Mouse (Mus musculus) G1E (cell line): ENCODE data around the gene Cdkl3. TPM values are rescaled to one million over a fixed set of nuclear protein-coding genes. Genes with fewer than 3 reads are reported as not detected.
A peak's percentile ranks its signal among the peaks of the same experiment; 100 is the strongest.

Source experiments
- ATAC-seq: 2 replicates; pipeline ENCODE4 v1.8.0; 2016; ENCODE audit warnings: mild to moderate bottlenecking; ENCODE audit not compliant: insufficient number of reproducible peaks, poor library complexity, low FRiP score, severe bottlenecking; ENCODE audit errors: extremely low read depth
- DNase-seq: peaks from one replicate; pipeline ENCODE4 v3.0.0; 2012; ENCODE audit warnings: low spot score
- H3K27me3 ChIP-seq: 2 replicates; pipeline ENCODE4 v1.6.1; 2012; ENCODE audit warnings: mild to moderate bottlenecking, low read length, inconsistent platforms; ENCODE audit not compliant: insufficient read depth
- H3K36me3 ChIP-seq: replicated peaks from 2 replicates; pipeline ENCODE3; 2012; ENCODE audit warnings: mild to moderate bottlenecking, inconsistent platforms
- H3K4me1 ChIP-seq: 2 replicates; pipeline ENCODE4 v1.6.1; 2012; ENCODE audit warnings: low read depth, low read length, inconsistent platforms, mixed read lengths; ENCODE audit not compliant: insufficient read depth
- H3K4me3 ChIP-seq: 2 replicates; pipeline ENCODE4 v1.5.1; 2012; ENCODE audit warnings: low read depth, mild to moderate bottlenecking, inconsistent platforms, low read length, moderate library complexity, mixed read lengths
- H3K9me3 ChIP-seq: replicated peaks from 2 replicates; pipeline ENCODE4 v1.6.1; 2012; ENCODE audit warnings: inconsistent platforms
- CTCF ChIP-seq: IDR thresholded peaks from 2 replicates; pipeline ENCODE4 v1.5.1; 2012; ENCODE audit warnings: low read depth, low read length, inconsistent platforms, mixed read lengths
- GATA1 ChIP-seq: IDR thresholded peaks from 2 replicates; pipeline ENCODE4 v1.6.1; 2012; ENCODE audit warnings: borderline replicate concordance, low read length, inconsistent platforms, mixed read lengths
- GATA2 ChIP-seq: IDR thresholded peaks from 2 replicates; pipeline ENCODE4 v1.6.1; 2012; ENCODE audit warnings: low read depth, low read length, inconsistent platforms, borderline replicate concordance
- POLR2AphosphoS5 ChIP-seq: IDR thresholded peaks from 2 replicates; pipeline ENCODE4 v1.6.1; 2012; ENCODE audit warnings: low read depth, low read length, inconsistent platforms; ENCODE audit not compliant: insufficient replicate concordance
- TAL1 ChIP-seq: conservative IDR thresholded peaks from 2 replicates; pipeline ENCODE4 v1.6.1; 2012; ENCODE audit warnings: low read depth, low read length, inconsistent platforms, mixed read lengths
- polyA plus RNA-seq: library from polyadenylated mRNA; stranded (reverse); fragments of >175 nt; gene quantifications from 2 replicates; pipeline ENCODE4 v1.2.3, GENCODE M21; 2012
- total RNA-seq, 2 experiments: library from RNA; stranded (forward) in 1 of 2; stranded (reverse) in 1 of 2; fragments of 200-1000 nt in 1 of 2; fragments of >200 nt in 1 of 2; fragmentation: Nextera tagmentation in 1 of 2; gene quantifications; 2 replicates each; pipeline ENCODE4 v1.2.3; 2014 to 2017

Gene Cdkl3
- total and polyA plus RNA-seq, 3 experiments: 0.78 to 12.6 (median 2.5) TPM

DNA sequence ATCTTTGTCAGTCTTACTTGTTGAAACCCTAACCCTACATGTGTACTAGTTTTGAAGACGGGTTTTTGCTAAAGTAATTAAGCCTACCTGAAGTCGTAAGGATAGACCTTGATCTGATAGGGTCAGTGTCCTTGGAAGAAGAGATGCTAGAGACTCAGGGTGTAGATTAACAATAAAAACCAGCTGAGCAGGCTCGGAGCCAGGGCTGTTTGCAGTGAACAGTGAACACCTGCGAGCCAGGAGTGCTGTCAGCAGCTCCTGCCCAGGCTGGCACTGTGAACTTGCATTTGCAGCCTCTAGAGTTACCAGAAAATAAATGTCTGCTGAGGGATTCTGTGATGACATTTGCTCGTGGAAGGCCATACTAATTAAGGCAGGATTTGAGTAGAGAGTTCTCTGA lies 55.0 kb downstream of the Cdkl3 start:
- H3K36me3 ChIP-seq: no peaks in the 10 kb centered on the region
- TF ChIP-seq POLR2AphosphoS5: no peak
- TF ChIP-seq TAL1: no peak
- TF ChIP-seq GATA1: no peak
- no peak for TF ChIP-seq GATA2
- no peak for TF ChIP-seq CTCF
- no peaks in the 10 kb centered on the region for H3K9me3 ChIP-seq
- H3K4me3 ChIP-seq: no peak overlapping the region
- DNase-seq: no peak
- no peak for ATAC-seq
- H3K27me3 ChIP-seq: peaks cover 32% of the 10 kb centered on the region
- H3K4me1 ChIP-seq: peaks cover 28% of the 10 kb centered on the region

DNA sequence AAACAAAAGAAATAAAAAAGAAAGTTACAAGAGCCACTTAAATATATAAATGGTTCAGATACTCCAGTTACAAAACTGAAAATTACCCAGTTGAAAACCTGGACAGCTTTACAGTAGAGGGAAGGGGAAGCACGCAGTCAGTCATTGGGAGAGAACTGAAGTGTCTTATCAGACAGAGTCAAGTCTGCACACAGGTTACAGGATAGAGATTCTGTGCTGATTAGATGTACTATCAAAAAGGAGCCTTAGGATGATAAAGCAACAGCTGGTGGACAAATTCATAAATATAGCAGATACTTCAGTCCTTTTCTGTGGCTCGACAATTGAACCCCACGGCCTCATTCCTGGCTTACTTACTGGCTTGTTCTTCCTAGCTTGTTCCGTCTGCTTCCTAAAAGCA lies 56.3 kb downstream of the Cdkl3 start:
- peak; percentile 9 for DNase-seq
- Histone ChIP-seq H3K4me3 (no peak overlapping the region), H3K4me1 (peaks cover 37% of the 10 kb centered on the region), H3K9me3 (no peaks in the 10 kb centered on the region), H3K27me3 (peaks cover 23% of the 10 kb centered on the region), H3K36me3 (no peaks in the 10 kb centered on the region)
- peak; percentile 68 for ATAC-seq
- TF ChIP-seq TAL1 (0 out of 2 replicates have a peak, but pooled peaks have one; percentile 11), POLR2AphosphoS5 (no peak)

DNA sequence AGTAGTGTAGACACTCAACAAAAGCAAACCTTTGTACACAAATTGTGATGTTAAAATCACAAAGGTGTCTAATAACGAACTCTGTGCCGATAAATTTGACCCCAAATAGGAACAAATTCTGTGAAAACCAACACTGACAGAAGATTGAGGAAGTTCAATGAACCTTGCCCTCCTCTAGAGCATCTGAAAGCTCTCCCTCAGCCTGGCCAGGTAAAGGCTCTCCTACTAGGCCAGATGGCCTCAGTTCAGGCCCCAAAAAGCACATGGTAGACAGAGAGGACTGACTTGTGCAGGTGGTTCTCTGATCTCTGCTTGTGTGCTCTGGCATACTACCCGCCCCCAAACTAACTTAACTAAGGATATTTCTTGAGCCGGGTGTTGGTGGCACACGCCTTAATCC lies 58.4 kb downstream of the Cdkl3 start:
- no peak for DNase-seq
- peaks cover 11% of the 10 kb centered on the region for H3K27me3 ChIP-seq
- H3K4me1 ChIP-seq: peaks cover 47% of the 10 kb centered on the region
- H3K36me3 ChIP-seq: no peaks in the 10 kb centered on the region
- H3K4me3 ChIP-seq: no peak overlapping the region
- H3K9me3 ChIP-seq: no peaks in the 10 kb centered on the region
- no peak for TF ChIP-seq GATA2
- no peak for TF ChIP-seq CTCF
- no peak for ATAC-seq

DNA sequence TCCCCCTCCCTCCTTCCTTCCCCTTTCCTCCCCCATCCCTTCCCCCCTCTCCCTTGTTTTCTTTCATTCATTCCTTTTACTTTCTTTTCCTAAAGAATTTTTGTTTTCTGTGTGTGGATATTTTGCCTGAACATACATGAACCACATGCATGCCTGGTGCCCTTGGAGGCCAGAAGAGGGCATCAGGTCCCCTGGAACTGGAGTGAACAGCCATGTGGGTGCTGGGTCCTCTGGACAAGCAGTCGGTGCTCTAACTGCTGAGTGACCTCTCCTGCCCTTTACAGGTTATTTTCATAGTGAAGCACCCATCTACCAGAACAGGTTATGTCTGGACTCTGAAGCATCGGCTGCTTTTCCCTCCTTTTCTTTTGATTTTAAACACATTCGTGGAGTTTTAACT lies 60.4 kb downstream of the Cdkl3 start:
- ATAC-seq (no peak), DNase-seq (no peak)
- H3K27me3 ChIP-seq: no peaks in the 10 kb centered on the region; the same call in 1 of the 2 replicates
- no peak overlapping the region for H3K4me3 ChIP-seq
- no peaks in the 10 kb centered on the region for H3K9me3 ChIP-seq
- H3K36me3 ChIP-seq: no peaks in the 10 kb centered on the region
- H3K4me1 ChIP-seq: peaks cover 50% of the 10 kb centered on the region
- no peak for TF ChIP-seq CTCF

DNA sequence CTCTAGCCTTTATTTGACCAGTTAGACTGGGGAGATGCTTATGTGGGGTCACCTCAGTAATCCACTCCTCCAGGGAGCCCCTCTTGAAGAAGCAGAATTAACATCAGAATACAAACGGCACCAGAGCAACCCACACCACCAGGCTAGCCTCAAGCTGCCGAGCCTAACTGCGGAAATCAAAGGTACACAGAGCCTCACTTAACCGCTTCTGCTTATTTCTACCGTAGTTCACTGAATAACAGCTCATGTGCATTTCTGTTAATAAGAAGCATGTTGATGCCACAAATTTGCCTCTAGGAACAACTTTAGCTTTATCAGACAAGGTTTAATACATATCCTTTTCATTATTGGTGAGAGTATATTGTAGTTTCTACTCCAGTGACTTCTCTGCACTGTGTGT lies 61.8 kb downstream of the Cdkl3 start:
- Histone ChIP-seq H3K9me3 (no peaks in the 10 kb centered on the region), H3K36me3 (no peaks in the 10 kb centered on the region), H3K4me1 (peaks cover 41% of the 10 kb centered on the region), H3K4me3 (no peak overlapping the region), H3K27me3 (no peaks in the 10 kb centered on the region)
- TF ChIP-seq CTCF (no peak), GATA2 (no peak), GATA1 (no peak), TAL1 (no peak)
- ATAC-seq (no peak; the same call in 1 of the 2 replicates), DNase-seq (no peak)

DNA sequence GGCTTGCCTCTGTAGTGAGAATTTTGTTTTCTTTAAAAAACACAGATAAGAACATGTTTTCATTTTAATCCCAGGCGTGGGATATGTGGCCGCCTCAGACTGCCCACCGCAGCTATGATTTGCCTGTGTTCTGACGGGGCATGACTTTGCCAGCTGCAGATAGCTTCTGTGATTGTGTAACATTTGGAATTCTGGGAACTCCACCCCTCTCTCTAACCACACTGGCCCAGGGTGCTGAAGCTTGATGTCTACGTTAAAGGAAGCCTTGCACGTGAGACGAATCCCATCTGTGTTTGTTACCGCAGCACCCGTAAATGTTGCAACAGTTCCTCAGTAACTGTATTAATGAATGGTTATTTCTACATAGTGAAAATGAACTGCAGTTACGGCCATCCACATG lies 67.7 kb downstream of the Cdkl3 start:
- no peaks in the 10 kb centered on the region for H3K9me3 ChIP-seq
- no peaks in the 10 kb centered on the region for H3K36me3 ChIP-seq
- peaks cover 2% of the 10 kb centered on the region; the same call in 1 of the 2 replicates for H3K27me3 ChIP-seq
- peaks cover 64% of the 10 kb centered on the region for H3K4me1 ChIP-seq
- no peak for TF ChIP-seq GATA2
- no peak for TF ChIP-seq TAL1
- TF ChIP-seq POLR2AphosphoS5: no peak
- TF ChIP-seq GATA1: no peak
- peak; percentile 43 for DNase-seq
- ATAC-seq: no peak
- H3K4me3 ChIP-seq: no peak overlapping the region

DNA sequence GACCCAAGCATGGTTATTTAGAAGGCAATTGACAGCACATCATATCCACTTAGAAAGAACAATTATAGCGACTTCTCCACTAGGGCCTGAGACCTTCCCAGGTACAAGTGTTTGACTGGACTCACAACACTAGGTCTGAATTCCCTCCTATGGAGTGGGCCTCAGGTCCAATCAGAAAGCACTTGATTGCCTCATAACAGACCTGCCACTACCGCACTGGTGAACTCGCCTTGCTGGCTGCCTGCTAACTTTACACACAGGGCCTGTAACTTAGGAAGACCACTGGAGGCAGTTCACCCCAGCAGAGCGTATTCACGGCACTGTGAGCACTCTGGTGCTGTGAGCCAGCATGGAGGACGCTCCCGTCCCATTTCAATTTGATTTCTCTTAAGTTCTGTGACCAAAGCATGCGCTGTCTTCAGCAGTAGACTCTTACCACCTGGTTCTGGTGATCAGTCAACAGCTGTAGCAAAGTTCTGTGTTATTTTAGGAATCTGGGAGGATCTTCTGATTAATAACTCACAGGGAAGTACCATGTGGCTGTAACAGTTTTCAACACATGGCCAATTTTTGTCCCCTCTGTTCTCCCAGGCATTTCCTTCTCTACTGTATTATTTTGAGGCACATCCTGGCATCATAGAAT lies 69.6 kb downstream of the Cdkl3 start:
- ATAC-seq (no peak), DNase-seq (no peak)
- Histone ChIP-seq H3K4me1 (peaks cover 74% of the 10 kb centered on the region), H3K9me3 (no peaks in the 10 kb centered on the region), H3K4me3 (peak overlapping the region; percentile 20; the same call in 1 of the 2 replicates), H3K36me3 (no peaks in the 10 kb centered on the region), H3K27me3 (peaks cover 2% of the 10 kb centered on the region; the same call in 1 of the 2 replicates)
- TF ChIP-seq POLR2AphosphoS5 (no peak), GATA2 (no peak), GATA1 (no peak), CTCF (no peak), TAL1 (no peak)
